Mouse (Mus musculus): ENCODE results near the gene Dpy19l1. TPM values are rescaled to one million over a fixed set of nuclear protein-coding genes. Genes with fewer than 3 reads are reported as not detected.

Dpy19l1 gene
- polyA plus RNA-seq (2012; ENCODE audit: low replicate concordance) = 17.6 and 24.8 TPM in 2 replicates

DNA sequence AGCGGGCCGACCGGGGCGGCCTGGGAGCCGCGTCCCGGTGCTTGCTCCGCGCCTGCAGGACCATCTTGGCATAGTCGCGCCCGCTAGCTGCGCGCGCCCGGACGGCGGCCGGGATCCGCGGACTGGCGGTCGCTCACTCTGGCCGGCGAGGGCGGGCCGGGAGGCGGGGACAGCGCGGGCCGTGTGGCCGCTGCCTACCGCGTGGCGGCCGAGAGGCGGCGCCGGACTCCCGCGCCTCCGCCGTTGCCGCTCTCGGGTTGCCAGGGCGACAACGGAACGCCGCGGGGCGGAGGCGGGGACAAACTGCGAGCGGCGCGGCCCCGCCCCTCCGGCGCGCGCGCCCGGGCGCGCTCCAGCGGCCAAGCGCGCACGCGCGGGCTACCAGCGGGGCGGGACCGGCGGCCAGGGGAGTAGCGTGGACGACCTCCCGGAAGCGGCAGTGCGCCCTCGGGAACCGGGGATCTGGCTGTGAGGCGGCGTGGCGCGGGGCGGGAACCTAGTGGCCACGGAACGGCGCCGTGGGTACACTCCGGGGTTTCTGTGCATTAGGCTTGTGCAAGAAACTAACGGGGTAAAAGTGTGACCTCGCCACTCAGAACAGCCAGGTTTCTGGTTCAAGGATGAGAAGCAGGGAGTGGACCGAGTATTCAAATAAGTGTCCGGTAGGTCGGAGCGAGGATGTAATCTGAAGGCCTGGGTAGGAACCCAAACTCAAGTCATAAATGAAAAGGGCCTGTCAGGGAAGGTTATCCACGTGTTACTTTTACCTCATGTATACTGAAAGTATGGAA is at the start of gene Dpy19l1:
TSS of gene Dpy19l1 (minus strand) at position 74 of the 791 bp plus-strand sequence.

Other genes with a start within 250 kb of the Dpy19l1 start
- gene Cypt4, start 122.1 kb upstream of the Dpy19l1 start, polyA plus RNA-seq (2012; ENCODE audit: low replicate concordance) = not detected in 2 replicates
- gene Dpy19l2, start 193.2 kb upstream of the Dpy19l1 start, polyA plus RNA-seq (2012; ENCODE audit: low replicate concordance) = not detected in 2 replicates

Data from leukemia stem cell, adult 10-12 weeks (primary cell).